Mouse (Mus musculus) embryonic facial prominence, embryonic 10.5 days (tissue): ENCODE results near the gene Cdh4. TPM values are rescaled to one million over a fixed set of nuclear protein-coding genes. Genes with fewer than 3 reads are reported as not detected.

ENCODE experiments used
- DNase-seq: peaks from one replicate; pipeline ENCODE4 v3.0.0-alpha.2; 2017; ENCODE audit warnings: low spot score
- H3K27ac ChIP-seq: fragments of 300-500 bp; sonication (generic); replicated peaks from 2 replicates; pipeline ENCODE4 v1.5.1; 2016; ENCODE audit warnings: mild to moderate bottlenecking
- H3K27me3 ChIP-seq: fragments of 300-500 bp; sonication (generic); replicated peaks from 2 replicates; pipeline ENCODE4 v1.6.1; 2016; ENCODE audit warnings: low read depth, mild to moderate bottlenecking; ENCODE audit not compliant: poor library complexity, severe bottlenecking
- H3K36me3 ChIP-seq: fragments of 300-500 bp; sonication (generic); replicated peaks from 2 replicates; pipeline ENCODE4 v1.6.1; 2016; ENCODE audit warnings: mild to moderate bottlenecking, moderate library complexity
- H3K4me1 ChIP-seq: fragments of 300-500 bp; sonication (generic); 2 replicates; pipeline ENCODE4 v1.6.1; 2016
- H3K4me3 ChIP-seq: fragments of 300-500 bp; sonication (generic); 2 replicates; pipeline ENCODE4 v1.5.1; 2016; ENCODE audit warnings: mild to moderate bottlenecking, moderate library complexity
- H3K9me3 ChIP-seq: fragments of 300-500 bp; sonication (generic); 2 replicates; pipeline ENCODE4 v1.6.1; 2016; ENCODE audit warnings: mild to moderate bottlenecking
- WGBS: fragments of 180-500 bp; shearing (Covaris S2); methylation state at CpG from one replicate; pipeline ENCODE4 v1.1.7; 2016; 5-methylcytosine and 5-hydroxymethylcytosine counted together
- polyA plus RNA-seq: library from polyadenylated mRNA; unstranded; fragments of >200 nt; fragmentation: Nextera tagmentation; extraction: Ambion mirVana; gene quantifications from 2 replicates; pipeline ENCODE4 v1.2.1, GENCODE M21; 2016

The Cdh4 gene
- polyA plus RNA-seq, 1 experiment from 2014 or later = 2.9 TPM

DNA sequence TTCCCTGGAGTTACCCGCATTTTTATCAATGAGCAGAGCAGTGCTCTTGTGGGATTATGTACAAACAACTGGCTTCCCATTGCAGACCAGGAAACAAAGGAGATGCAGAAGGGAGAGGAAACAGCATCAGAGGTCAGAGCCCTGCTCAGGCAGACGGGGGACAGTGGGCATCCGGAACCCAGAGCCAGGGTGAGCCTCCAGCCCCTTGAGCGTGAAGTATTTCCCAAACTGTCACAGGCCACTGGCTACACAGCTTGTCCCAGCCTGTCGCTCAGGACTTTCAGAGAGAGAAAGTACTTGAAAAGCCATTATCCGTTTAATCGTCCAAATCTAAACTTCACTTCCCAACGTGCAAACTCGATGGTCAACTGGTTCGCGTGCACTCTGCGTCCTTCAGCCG lies 142.4 kb downstream of the Cdh4 start:
- DNase-seq = no peak
- 54% methylated on average over 13 of the region's 13 CpGs for WGBS

DNA sequence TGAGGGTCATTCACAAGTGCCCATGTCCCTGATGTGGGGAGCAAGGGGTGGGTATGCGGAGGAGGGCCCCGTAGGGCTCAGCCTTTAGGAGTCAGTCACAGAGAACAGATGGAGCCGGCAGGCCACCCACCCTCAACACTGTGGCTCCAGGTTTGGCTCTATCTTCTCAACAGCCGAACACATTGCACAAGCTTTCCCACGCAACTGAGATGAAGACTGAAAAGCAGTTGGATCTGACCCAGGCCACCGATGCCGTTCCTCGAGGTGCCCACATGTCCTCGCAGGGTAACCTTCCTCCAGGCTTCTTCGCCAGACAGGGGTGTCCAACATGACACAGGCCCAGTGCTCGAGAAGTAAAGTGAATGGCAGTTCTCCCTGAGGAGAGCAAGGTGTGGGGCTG lies 144.2 kb downstream of the Cdh4 start:
- Histone ChIP-seq H3K36me3 (no peaks in the 10 kb centered on the region), H3K9me3 (no peaks in the 10 kb centered on the region), H3K27ac (no peak overlapping the region), H3K4me3 (no peak overlapping the region), H3K4me1 (peaks cover 29% of the 10 kb centered on the region), H3K27me3 (0 out of 2 replicates have a peak, but pooled peaks cover 4% of the 10 kb centered on the region)
- 86% methylated on average over 11 of the region's 11 CpGs for WGBS
- DNase-seq = no peak

More for the DNA sequence above, 142.4 kb downstream of the Cdh4 start:
- no peaks in the 10 kb centered on the region for H3K36me3 ChIP-seq
- H3K4me3 ChIP-seq = no peak overlapping the region
- H3K27me3 ChIP-seq = 0 out of 2 replicates have a peak, but pooled peaks cover 4% of the 10 kb centered on the region
- no peak overlapping the region for H3K27ac ChIP-seq
- no peaks in the 10 kb centered on the region for H3K9me3 ChIP-seq
- peaks cover 29% of the 10 kb centered on the region for H3K4me1 ChIP-seq

- Histone ChIP-seq H3K27me3 (0 out of 2 replicates have a peak, but pooled peaks cover 4% of the 10 kb centered on the region), H3K4me3 (no peak overlapping the region), H3K36me3 (no peaks in the 10 kb centered on the region), H3K27ac (no peak overlapping the region), H3K9me3 (no peaks in the 10 kb centered on the region), H3K4me1 (peaks cover 29% of the 10 kb centered on the region)
- 91% methylated on average over 2 of the region's 2 CpGs for WGBS
- no peak for DNase-seq
Measured at GRCm38 (mm10) chr2:179587069-179587468, 144.8 kb downstream of the Cdh4 start.

GRCm38 (mm10) chr2:179591661-179592060 lies 149.4 kb downstream of the Cdh4 start:
- Histone ChIP-seq H3K27ac (no peak overlapping the region), H3K4me1 (peaks cover 3% of the 10 kb centered on the region; the same call in 1 of the 2 replicates), H3K4me3 (no peak overlapping the region), H3K36me3 (no peaks in the 10 kb centered on the region), H3K27me3 (no peaks in the 10 kb centered on the region), H3K9me3 (no peaks in the 10 kb centered on the region)
- 54% methylated on average over 5 of the region's 5 CpGs for WGBS
- no peak for DNase-seq

DNA sequence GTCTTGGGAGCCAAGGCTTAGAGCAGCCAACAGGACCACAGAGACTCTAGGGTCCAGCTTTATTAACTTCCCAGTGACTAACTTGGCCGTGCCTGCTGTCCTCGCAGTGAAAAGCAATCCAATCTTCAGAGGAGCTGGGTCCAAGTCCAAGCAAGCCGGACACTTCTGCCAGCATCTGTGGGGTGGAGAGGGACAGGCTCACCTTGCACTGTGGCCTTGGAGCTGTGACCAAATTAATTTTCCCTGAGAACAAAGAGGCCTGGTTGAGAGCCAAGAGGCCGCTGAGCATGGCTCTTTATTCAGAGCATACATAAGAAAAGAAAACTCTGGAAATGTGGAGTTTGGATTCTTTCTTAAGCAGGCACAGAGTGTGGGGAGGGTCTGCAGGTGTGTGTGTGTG lies 152.8 kb downstream of the Cdh4 start:
- no peak overlapping the region for H3K4me3 ChIP-seq

DNA sequence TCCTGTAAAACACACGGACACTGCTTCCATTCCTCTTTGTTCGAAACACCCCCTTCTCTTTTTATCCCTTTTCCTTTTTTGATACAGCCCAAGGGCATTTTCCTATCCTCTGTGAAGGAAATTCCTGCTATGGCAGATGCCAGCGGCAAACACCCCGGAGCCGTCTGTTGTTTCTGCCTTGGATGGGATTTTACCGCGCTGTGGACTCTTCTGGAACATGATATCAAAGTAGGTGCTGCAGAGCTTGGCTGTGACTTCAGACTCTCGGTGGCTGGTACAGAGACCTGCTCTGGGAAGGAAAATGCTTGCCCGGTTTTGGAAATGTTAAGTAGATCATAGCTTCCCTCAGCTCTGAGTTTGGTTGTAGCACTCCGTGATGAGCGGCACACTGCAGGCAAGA lies 156.7 kb downstream of the Cdh4 start:
- no peak overlapping the region for H3K27ac ChIP-seq

More for the DNA sequence above, 152.8 kb downstream of the Cdh4 start:
- no peaks in the 10 kb centered on the region for H3K36me3 ChIP-seq
- H3K27me3 ChIP-seq = no peaks in the 10 kb centered on the region
- DNase-seq = no peak
- peaks cover 16% of the 10 kb centered on the region; the same call in 1 of the 2 replicates for H3K4me1 ChIP-seq
- no peaks in the 10 kb centered on the region for H3K9me3 ChIP-seq
- no peak overlapping the region for H3K27ac ChIP-seq
- 84% methylated on average over 4 of the region's 4 CpGs for WGBS

DNA sequence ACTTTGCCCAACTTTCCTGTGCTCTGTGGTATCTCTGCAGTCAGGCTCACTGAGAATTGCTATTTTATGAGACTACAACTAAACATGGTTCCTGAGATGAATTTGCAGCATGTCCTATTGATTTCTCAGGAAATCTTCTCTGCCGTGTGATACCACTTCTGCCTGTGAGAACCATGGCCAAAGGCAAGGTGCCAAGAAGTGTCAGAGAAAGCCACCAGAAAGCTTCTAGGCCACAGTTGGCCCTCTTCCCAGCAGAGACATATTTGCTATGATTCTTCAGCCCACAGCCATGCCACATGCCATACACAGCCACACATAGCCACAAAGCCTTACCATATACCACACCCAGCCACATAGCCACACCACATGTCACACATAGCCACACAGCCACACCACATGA lies 157.7 kb downstream of the Cdh4 start:
- H3K36me3 ChIP-seq = no peaks in the 10 kb centered on the region
- no peaks in the 10 kb centered on the region for H3K9me3 ChIP-seq
- DNase-seq = no peak
- peaks cover 16% of the 10 kb centered on the region; the same call in 1 of the 2 replicates for H3K4me1 ChIP-seq
- 87% methylated on average over 1 of the region's 1 CpGs for WGBS
- H3K27ac ChIP-seq = no peak overlapping the region
- H3K27me3 ChIP-seq = no peaks in the 10 kb centered on the region
- no peak overlapping the region for H3K4me3 ChIP-seq

More for the DNA sequence above, 156.7 kb downstream of the Cdh4 start:
- 78% methylated on average over 11 of the region's 11 CpGs for WGBS
- H3K4me3 ChIP-seq = no peak overlapping the region
- no peaks in the 10 kb centered on the region for H3K9me3 ChIP-seq
- no peaks in the 10 kb centered on the region for H3K27me3 ChIP-seq
- H3K36me3 ChIP-seq = no peaks in the 10 kb centered on the region
- H3K4me1 ChIP-seq = peaks cover 16% of the 10 kb centered on the region; the same call in 1 of the 2 replicates
- DNase-seq = no peak

- Histone ChIP-seq H3K9me3 (no peaks in the 10 kb centered on the region), H3K27ac (no peak overlapping the region), H3K4me3 (no peak overlapping the region), H3K27me3 (no peaks in the 10 kb centered on the region), H3K4me1 (peaks cover 16% of the 10 kb centered on the region; the same call in 1 of the 2 replicates), H3K36me3 (no peaks in the 10 kb centered on the region)
- 82% methylated on average over 2 of the region's 2 CpGs for WGBS
- DNase-seq = no peak
Measured at GRCm38 (mm10) chr2:179600347-179600746, 158.1 kb downstream of the Cdh4 start.

DNA sequence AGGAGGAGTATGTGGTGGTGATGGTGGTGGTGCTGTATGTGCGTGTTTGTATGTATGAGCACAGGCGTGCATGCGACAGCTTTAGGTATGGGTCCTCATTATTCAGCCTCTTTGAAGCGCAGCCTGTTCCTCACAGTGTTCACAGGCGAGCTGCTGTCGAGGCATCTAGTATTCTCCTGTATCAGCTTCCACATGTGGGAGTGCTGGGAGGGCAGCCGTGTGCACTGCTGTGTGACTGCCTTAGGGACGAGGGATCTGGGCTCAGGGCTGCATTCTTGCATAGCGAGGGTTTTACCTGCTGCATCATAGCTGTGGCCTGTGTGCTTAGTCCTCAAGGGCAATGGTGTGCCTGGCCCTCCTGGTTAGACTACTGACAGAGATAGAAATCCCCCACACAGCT lies 158.9 kb downstream of the Cdh4 start:
- Histone ChIP-seq H3K9me3 (no peaks in the 10 kb centered on the region), H3K36me3 (no peaks in the 10 kb centered on the region), H3K27ac (no peak overlapping the region), H3K4me3 (no peak overlapping the region), H3K4me1 (peaks cover 16% of the 10 kb centered on the region; the same call in 1 of the 2 replicates), H3K27me3 (no peaks in the 10 kb centered on the region)
- no peak for DNase-seq
- WGBS = 82% methylated on average over 9 of the region's 9 CpGs

- Histone ChIP-seq H3K27me3 (no peaks in the 10 kb centered on the region), H3K4me1 (peaks cover 9% of the 10 kb centered on the region; the same call in 1 of the 2 replicates), H3K27ac (no peak overlapping the region), H3K36me3 (no peaks in the 10 kb centered on the region), H3K4me3 (no peak overlapping the region), H3K9me3 (no peaks in the 10 kb centered on the region)
- WGBS = 86% methylated on average over 3 of the region's 3 CpGs
- DNase-seq = no peak
Measured at GRCm38 (mm10) chr2:179604746-179605145, 162.5 kb downstream of the Cdh4 start.

DNA sequence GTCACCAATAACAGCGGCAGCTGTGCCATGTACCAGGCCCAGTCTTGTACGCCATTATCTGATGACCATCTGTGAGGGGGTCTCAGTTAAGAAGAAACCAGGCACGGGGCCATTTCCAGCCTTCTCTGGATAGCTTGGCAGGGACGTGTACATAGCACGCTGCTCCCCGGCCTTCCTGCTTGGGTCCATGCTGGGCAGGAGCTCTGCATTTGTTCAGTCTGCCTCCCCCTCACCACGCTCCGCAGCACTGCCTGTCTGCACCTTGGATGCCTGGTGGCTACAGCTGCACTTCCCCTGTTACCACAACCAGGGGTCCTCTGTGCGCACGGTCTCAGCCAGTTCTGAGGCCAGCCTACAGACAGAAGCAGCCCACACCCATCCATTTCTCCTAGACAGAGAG lies 163.0 kb downstream of the Cdh4 start:
- Histone ChIP-seq H3K27ac (no peak overlapping the region), H3K4me3 (no peak overlapping the region), H3K36me3 (no peaks in the 10 kb centered on the region), H3K27me3 (no peaks in the 10 kb centered on the region), H3K9me3 (no peaks in the 10 kb centered on the region), H3K4me1 (peaks cover 9% of the 10 kb centered on the region; the same call in 1 of the 2 replicates)
- 90% methylated on average over 10 of the region's 10 CpGs for WGBS
- no peak for DNase-seq

DNA sequence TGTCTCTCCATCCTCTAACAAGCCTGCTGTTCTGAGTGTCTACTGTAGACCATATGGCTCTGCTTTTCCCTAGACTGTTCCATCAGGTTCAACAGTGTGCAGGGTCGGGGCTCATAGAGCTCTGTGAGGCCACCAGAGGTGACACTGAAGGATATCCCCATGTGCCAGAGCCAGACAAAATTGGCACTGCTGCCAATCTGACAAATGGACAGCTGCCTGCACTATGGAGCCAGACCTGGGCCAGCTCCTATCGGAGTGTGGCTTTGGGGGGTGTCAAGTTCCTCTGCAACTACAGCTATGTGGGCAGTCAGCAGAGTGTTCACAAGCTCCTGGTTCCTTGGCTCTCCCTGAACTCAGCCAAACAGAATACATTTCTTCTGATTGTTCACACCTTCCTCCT lies 164.1 kb downstream of the Cdh4 start:
- Histone ChIP-seq H3K4me3 (no peak overlapping the region), H3K4me1 (peaks cover 9% of the 10 kb centered on the region; the same call in 1 of the 2 replicates), H3K9me3 (no peaks in the 10 kb centered on the region), H3K27me3 (no peaks in the 10 kb centered on the region), H3K36me3 (no peaks in the 10 kb centered on the region), H3K27ac (no peak overlapping the region)
- 85% methylated on average over 2 of the region's 2 CpGs for WGBS
- DNase-seq = no peak

GRCm38 (mm10) chr2:179615906-179616305 lies 173.7 kb downstream of the Cdh4 start:
- H3K9me3 ChIP-seq = no peaks in the 10 kb centered on the region
- H3K4me1 ChIP-seq = no peaks in the 10 kb centered on the region
- H3K4me3 ChIP-seq = no peak overlapping the region
- H3K36me3 ChIP-seq = no peaks in the 10 kb centered on the region
- no peak overlapping the region for H3K27ac ChIP-seq
- no peaks in the 10 kb centered on the region for H3K27me3 ChIP-seq
- peak; percentile 62 for DNase-seq
- WGBS = 60% methylated on average over 5 of the region's 5 CpGs
